Mouse (Mus musculus): ENCODE results near the gene Olfr596. TPM values are rescaled to one million over a fixed set of nuclear protein-coding genes. Genes with fewer than 3 reads are reported as not detected.
"Not testable (repeated sequence)": the region's sequence is repeated elsewhere in the genome, so short reads cannot be mapped to it uniquely, and the experiment has no call there.

Gene Olfr596
- not detected for total RNA-seq (2021)

- intact Hi-C loops (cut with DNase I), result not testable (repeated sequence)
Measured at GRCm38 (mm10) chr7:103305348-103305747, at the start of gene Olfr596. Gene Olfr596, plus strand, starts transcription at chr7:103305648.

DNA sequence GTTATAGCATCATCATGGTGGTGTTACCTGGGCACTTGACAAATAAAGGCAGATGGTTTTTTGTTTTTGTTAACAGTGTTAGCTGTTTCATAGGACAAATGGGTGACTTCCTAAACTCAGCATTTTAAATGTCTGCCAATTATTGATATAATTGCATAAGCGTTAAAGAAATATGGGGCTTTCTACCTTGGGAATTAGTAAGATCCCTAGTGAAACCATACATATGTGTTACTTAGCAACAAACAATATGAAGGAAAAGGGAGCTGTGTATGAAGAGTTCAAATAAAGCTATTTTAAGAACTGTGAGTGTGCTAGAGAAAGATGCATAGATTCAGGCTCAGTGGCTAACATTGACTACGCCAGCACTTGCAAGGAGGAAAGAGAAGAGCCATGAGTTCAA, 10.6 kb downstream of the Olfr596 start, which contains the start of gene Olfr597:
Gene Olfr597 (plus strand): TSS at position 301 of the 400 bp plus-strand sequence.
- intact Hi-C loops (cut with DNase I); DNase-seq: not testable (repeated sequence)

More at GRCm38 (mm10) chr7:103305348-103305747, at the start of gene Olfr596:
- DNase-seq, result not testable (repeated sequence)

DNA sequence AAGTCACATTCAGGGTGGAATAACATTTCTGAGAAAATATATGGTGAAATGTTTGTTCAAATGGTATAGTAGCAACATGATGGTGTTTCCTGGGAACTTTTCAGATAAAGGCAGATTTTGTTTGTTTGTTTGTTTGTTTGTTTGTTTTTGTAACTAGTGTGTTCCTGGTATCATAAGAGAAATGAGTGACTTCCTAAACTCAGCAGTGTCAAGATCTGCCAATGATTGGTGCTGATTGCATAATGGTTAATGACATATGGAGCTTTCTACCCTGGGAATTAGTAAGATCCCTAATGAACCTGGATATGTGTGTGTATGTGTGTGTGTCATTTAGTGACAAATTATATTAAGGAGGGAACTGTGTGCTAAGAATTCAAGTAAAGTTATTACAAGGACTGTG, 17.8 kb downstream of the Olfr596 start, which contains the start of gene Olfr598:
Gene Olfr598 (plus strand): TSS at position 301 of the 400 bp plus-strand sequence.
- intact Hi-C loops (cut with DNase I), result no loop called here
- DNase-seq, result no peak

- DNase-seq, result no peak
- intact Hi-C loops (cut with DNase I), result no loop called here
Measured at GRCm38 (mm10) chr7:103335617-103336016, 30.2 kb downstream of the Olfr596 start, which contains the start of gene Olfr599. Gene Olfr599, plus strand, starts transcription at chr7:103335917.

- DNase-seq, result no peak
- intact Hi-C loops (cut with DNase I), result no loop called here
Measured at GRCm38 (mm10) chr7:103349569-103349968, 44.1 kb downstream of the Olfr596 start, which contains the start of gene Olfr600. Gene Olfr600, minus strand, starts transcription at chr7:103349669.

Small RNAs within 50 kb of the gene (microRNA-seq; reads per million reads assigned to microRNA genes)
- 0 reads per million in 2 experiments for gene Gm23550
- 0 reads per million in 2 experiments for gene Gm25171

Other genes starting within 250 kb of the Olfr596 start
- not detected for gene Olfr584, start 223.8 kb upstream of the Olfr596 start, total RNA-seq (2021)
- not detected for gene Olfr585, start 207.9 kb upstream of the Olfr596 start, total RNA-seq (2021)
- not detected for gene Olfr586, start 180.0 kb upstream of the Olfr596 start, total RNA-seq (2021)
- not detected for gene Olfr588-ps1, start 164.8 kb upstream of the Olfr596 start, total RNA-seq (2021)
- gene Olfr589, start 149.3 kb upstream of the Olfr596 start, total RNA-seq (2021), result not detected
- not detected for gene Olfr591, start 127.3 kb upstream of the Olfr596 start, total RNA-seq (2021)
- gene Olfr592, start 120.8 kb upstream of the Olfr596 start, total RNA-seq (2021), result not detected
- not detected for gene Olfr593, start 93.8 kb upstream of the Olfr596 start, total RNA-seq (2021)
- gene Olfr594, start 88.7 kb upstream of the Olfr596 start, total RNA-seq (2021), result not detected
- not detected for gene Usp17ld, start 53.1 kb upstream of the Olfr596 start, total RNA-seq (2021)
- not detected for gene Olfr597, start 10.7 kb downstream of the Olfr596 start, total RNA-seq (2021)
- not detected for gene Olfr598, start 17.9 kb downstream of the Olfr596 start, total RNA-seq (2021)
- gene Olfr599, start 30.3 kb downstream of the Olfr596 start, total RNA-seq (2021), result not detected
- not detected for gene Olfr600, start 44.0 kb downstream of the Olfr596 start, total RNA-seq (2021)
- not detected for gene Olfr601, start 57.0 kb downstream of the Olfr596 start, total RNA-seq (2021)
- not detected for gene Olfr603, start 80.5 kb downstream of the Olfr596 start, total RNA-seq (2021)
- not detected for gene Usp17lc, start 109.4 kb downstream of the Olfr596 start, total RNA-seq (2021)
- gene Olfr605, start 139.8 kb downstream of the Olfr596 start, total RNA-seq (2021), result not detected
- gene Olfr606, start 143.4 kb downstream of the Olfr596 start, total RNA-seq (2021), result not detected
- gene Olfr607, start 158.5 kb downstream of the Olfr596 start, total RNA-seq (2021), result not detected
- gene Olfr608, start 164.2 kb downstream of the Olfr596 start, total RNA-seq (2021), result under 1 TPM; 0.17 to 0.62 TPM
- gene Olfr609, start 192.4 kb downstream of the Olfr596 start, total RNA-seq (2021), result not detected
- gene Olfr610, start 206.5 kb downstream of the Olfr596 start, total RNA-seq (2021), result not detected
- not detected for gene Olfr611, start 215.2 kb downstream of the Olfr596 start, total RNA-seq (2021)
- not detected for gene Olfr612, start 237.1 kb downstream of the Olfr596 start, total RNA-seq (2021)
- gene Olfr613, start 242.4 kb downstream of the Olfr596 start, total RNA-seq (2021), result not detected

Data from heart, postnatal 10 days (tissue).